Mouse (Mus musculus): ENCODE results near the gene Spata21.

The Spata21 gene

GRCm38 (mm10) chr4:141159666-141160065 lies 71.5 kb downstream of the Spata21 start:
- no peak for DNase-seq

GRCm38 (mm10) chr4:141160193-141160592 lies 72.1 kb downstream of the Spata21 start:
- no peak for DNase-seq

- DNase-seq, result no peak
These were observed 73.6 kb downstream of the Spata21 start for GRCm38 (mm10) chr4:141161699-141162208.

Measured in B cell, adult 2 months (primary cell).